Mouse (Mus musculus) embryonic facial prominence, embryonic 12.5 days (tissue): Measurements from ENCODE around the gene Pth1r. TPM values are rescaled to one million over a fixed set of nuclear protein-coding genes. Genes with fewer than 3 reads are reported as not detected.
A peak's percentile ranks its signal among the peaks of the same experiment; 100 is the strongest.

Experiments used
- ATAC-seq: fragments of 200-750 bp; cut with Nextera tagmentation; 2 replicates; pipeline ENCODE4 v1.8.0; 2017; ENCODE audit not compliant: insufficient number of reproducible peaks, insufficient read depth, low FRiP score, low TSS enrichment
- H3K27ac ChIP-seq: fragments of 300-500 bp; sonication (generic); 2 replicates; pipeline ENCODE4 v1.5.1; 2016; ENCODE audit warnings: mild to moderate bottlenecking
- H3K27me3 ChIP-seq: fragments of 300-500 bp; sonication (generic); 2 replicates; pipeline ENCODE4 v1.6.1; 2016; ENCODE audit warnings: mild to moderate bottlenecking, moderate library complexity
- H3K36me3 ChIP-seq: fragments of 300-500 bp; sonication (generic); 2 replicates; pipeline ENCODE4 v1.6.1; 2016; ENCODE audit warnings: mild to moderate bottlenecking
- H3K4me1 ChIP-seq: fragments of 300-500 bp; sonication (generic); 2 replicates; pipeline ENCODE4 v1.6.1; 2016
- H3K4me2 ChIP-seq: fragments of 300-500 bp; sonication (generic); replicated peaks from 2 replicates; pipeline ENCODE4 v1.6.1; 2016; ENCODE audit warnings: mild to moderate bottlenecking, moderate library complexity
- H3K4me3 ChIP-seq: fragments of 300-500 bp; sonication (generic); 2 replicates; pipeline ENCODE4 v1.5.1; 2016; ENCODE audit warnings: mild to moderate bottlenecking
- H3K9ac ChIP-seq: fragments of 300-500 bp; sonication (generic); 2 replicates; pipeline ENCODE4 v1.6.1; 2016; ENCODE audit warnings: mild to moderate bottlenecking, moderate library complexity
- H3K9me3 ChIP-seq: fragments of 300-500 bp; sonication (generic); 2 replicates; pipeline ENCODE4 v1.6.1; 2016; ENCODE audit warnings: mild to moderate bottlenecking, moderate library complexity
- WGBS: fragments of 180-500 bp; shearing (Covaris S2); methylation state at CpG from one replicate; pipeline ENCODE4 v1.1.7; 2016; 5-methylcytosine and 5-hydroxymethylcytosine counted together
- polyA plus RNA-seq: library from polyadenylated mRNA; unstranded; fragments of >200 nt; fragmentation: Nextera tagmentation; extraction: Ambion mirVana; gene quantifications from 2 replicates; pipeline ENCODE4 v1.2.1, GENCODE M21; 2016

Pth1r gene
- polyA plus RNA-seq, 1 experiment from 2014 or later, result 115 TPM

DNA sequence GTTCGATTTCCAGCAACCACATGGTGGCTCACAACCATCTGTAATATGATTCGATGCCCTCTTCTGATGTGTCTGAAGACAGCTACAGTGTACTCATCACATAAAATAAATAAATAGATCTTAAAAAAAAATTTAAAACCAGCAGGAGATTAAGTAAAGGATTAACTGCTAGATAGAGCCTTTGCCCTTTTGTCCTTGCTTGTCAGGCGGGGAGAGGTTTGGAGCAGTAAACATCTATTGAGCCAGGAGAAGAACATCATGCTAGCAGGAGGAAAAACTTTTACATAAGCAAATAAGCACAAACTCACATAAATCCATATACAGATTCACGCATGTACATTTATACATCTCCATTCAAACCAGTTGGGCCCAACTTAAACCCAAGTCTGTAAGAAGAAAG is 34.4 kb downstream of the Pth1r start:
- no peak overlapping the region for H3K4me3 ChIP-seq
- H3K9me3 ChIP-seq, result no peaks in the 10 kb centered on the region
- 0 out of 2 replicates have a peak, but pooled peaks cover 10% of the 10 kb centered on the region for H3K36me3 ChIP-seq
- peaks cover 7% of the 10 kb centered on the region for H3K4me1 ChIP-seq
- WGBS, result 91% methylated on average over 4 of the region's 4 CpGs
- no peak overlapping the region for H3K9ac ChIP-seq
- no peak overlapping the region for H3K4me2 ChIP-seq
- H3K27ac ChIP-seq, result no peak overlapping the region
- H3K27me3 ChIP-seq, result no peaks in the 10 kb centered on the region
- no peak for ATAC-seq

DNA sequence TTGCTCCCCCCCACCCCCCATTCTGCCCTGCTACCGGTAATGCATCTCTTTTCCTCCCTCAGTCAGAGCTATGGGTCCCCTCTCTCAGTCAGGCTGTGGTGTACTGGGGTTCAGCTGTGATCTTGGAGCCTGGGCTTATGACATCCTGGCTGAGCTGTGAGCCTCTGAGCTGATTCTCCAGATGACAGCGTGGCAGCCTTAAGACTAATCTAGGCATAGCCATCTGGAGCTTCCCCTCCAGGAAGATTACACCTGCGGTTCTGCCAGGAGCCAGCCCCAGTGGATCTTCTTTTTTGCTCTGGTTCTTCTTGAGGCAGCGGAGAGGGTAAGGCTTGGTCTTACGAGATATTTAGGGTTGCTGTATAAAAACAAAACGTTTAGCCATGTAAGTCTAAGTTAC is 34.9 kb downstream of the Pth1r start:
- H3K4me3 ChIP-seq, result no peak overlapping the region
- no peak for ATAC-seq
- H3K27ac ChIP-seq, result no peak overlapping the region
- H3K9ac ChIP-seq, result no peak overlapping the region
- H3K4me2 ChIP-seq, result no peak overlapping the region
- H3K9me3 ChIP-seq, result no peaks in the 10 kb centered on the region
- 0 out of 2 replicates have a peak, but pooled peaks cover 10% of the 10 kb centered on the region for H3K36me3 ChIP-seq
- H3K4me1 ChIP-seq, result peaks cover 7% of the 10 kb centered on the region
- 88% methylated on average over 6 of the region's 6 CpGs for WGBS
- no peaks in the 10 kb centered on the region for H3K27me3 ChIP-seq

DNA sequence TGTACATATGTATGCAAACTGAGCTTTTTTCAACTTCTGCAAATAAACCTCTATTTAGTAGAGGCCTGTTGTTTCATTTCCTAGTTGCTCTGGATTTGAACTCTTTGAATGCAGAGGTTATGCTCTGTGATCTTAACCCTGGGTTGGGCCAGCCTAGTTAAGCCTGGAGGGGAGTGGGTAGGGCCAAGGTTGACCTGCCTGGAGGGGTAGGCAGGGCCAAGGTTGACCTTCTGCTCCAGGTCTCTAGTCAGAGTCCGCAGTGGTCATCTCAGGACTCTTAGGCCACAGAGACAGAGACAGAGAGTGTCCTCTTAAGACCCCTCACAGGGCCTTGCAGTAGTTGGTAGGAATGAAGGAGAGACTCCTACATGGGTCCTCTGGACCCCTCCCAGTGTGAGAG is 35.4 kb downstream of the Pth1r start:
- ATAC-seq, result no peak
- no peak overlapping the region for H3K27ac ChIP-seq
- H3K27me3 ChIP-seq, result no peaks in the 10 kb centered on the region
- WGBS, result 95% methylated on average over 1 of the region's 1 CpGs
- H3K4me1 ChIP-seq, result peaks cover 7% of the 10 kb centered on the region; the same call in 1 of the 2 replicates
- no peak overlapping the region for H3K4me2 ChIP-seq
- 0 out of 2 replicates have a peak, but pooled peaks cover 10% of the 10 kb centered on the region for H3K36me3 ChIP-seq
- H3K9ac ChIP-seq, result no peak overlapping the region
- no peak overlapping the region for H3K4me3 ChIP-seq
- H3K9me3 ChIP-seq, result no peaks in the 10 kb centered on the region

DNA sequence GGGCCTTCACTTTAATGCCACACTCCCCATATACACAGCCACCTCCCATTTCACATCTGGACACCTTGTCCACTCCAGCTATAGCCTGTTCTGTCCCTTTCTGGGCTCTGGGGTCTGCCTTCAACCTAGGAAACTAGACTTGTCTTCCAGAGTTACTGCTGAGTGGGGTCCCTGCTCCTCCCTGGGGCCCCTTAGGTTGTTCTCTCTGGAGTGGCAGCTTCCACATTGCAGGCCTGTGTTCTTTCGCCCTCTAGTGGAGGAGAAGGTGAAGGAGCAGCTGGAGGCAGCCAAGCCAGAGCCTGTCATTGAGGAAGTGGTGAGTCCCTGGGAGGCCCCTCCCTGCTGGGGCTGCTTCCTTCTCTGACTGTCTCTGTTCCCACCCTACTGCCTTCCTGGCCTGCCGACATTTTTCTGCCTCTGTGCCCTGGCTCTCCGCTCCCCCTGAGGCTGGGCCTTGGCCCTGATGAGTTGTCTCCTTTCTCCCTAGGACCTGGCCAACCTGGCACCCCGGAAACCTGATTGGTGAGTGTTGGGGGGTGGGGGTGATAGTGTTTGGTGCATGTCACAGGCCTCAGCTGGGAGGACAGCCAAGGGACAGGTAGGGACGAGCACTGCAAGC is 37.2 kb downstream of the Pth1r start:
- H3K4me2 ChIP-seq, result no peak overlapping the region

DNA sequence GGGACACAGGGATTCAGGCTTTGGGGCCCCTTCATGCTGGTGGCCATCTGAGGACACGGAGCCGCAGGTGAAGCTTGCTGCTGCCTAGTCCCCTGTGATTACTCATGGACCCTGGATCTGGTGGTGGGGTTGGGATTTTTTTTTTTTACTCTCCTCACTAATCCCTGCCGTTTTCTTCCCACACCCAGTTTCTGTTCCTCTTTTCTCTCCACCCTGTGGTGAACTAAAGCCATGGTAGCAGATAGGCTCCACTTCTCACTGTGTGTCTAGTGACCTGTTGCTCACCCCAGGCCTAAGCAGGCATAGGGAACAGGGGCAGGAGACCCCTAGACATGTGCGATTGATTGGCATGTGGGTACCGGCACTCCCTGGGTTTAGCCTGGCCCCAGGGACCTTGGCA is 40.2 kb downstream of the Pth1r start:
- H3K27me3 ChIP-seq, result no peaks in the 10 kb centered on the region
- 0 out of 2 replicates have a peak, but pooled peaks cover 2% of the 10 kb centered on the region for H3K36me3 ChIP-seq
- 72% methylated on average over 5 of the region's 5 CpGs for WGBS
- no peak overlapping the region for H3K9ac ChIP-seq
- no peaks in the 10 kb centered on the region for H3K9me3 ChIP-seq
- no peak overlapping the region for H3K4me2 ChIP-seq
- no peak overlapping the region for H3K4me3 ChIP-seq
- ATAC-seq, result no peak
- no peak overlapping the region for H3K27ac ChIP-seq
- H3K4me1 ChIP-seq, result peaks cover 7% of the 10 kb centered on the region; the same call in 1 of the 2 replicates

More for the DNA sequence above, 37.2 kb downstream of the Pth1r start:
- H3K9me3 ChIP-seq, result no peaks in the 10 kb centered on the region
- ATAC-seq, result peak; percentile 62; the same call in 1 of the 2 replicates
- H3K9ac ChIP-seq, result no peak overlapping the region
- no peak overlapping the region for H3K27ac ChIP-seq
- no peaks in the 10 kb centered on the region for H3K27me3 ChIP-seq
- 39% methylated on average over 5 of the region's 5 CpGs for WGBS
- peaks cover 7% of the 10 kb centered on the region; the same call in 1 of the 2 replicates for H3K4me1 ChIP-seq
- 0 out of 2 replicates have a peak, but pooled peaks cover 10% of the 10 kb centered on the region for H3K36me3 ChIP-seq
- H3K4me3 ChIP-seq, result no peak overlapping the region

DNA sequence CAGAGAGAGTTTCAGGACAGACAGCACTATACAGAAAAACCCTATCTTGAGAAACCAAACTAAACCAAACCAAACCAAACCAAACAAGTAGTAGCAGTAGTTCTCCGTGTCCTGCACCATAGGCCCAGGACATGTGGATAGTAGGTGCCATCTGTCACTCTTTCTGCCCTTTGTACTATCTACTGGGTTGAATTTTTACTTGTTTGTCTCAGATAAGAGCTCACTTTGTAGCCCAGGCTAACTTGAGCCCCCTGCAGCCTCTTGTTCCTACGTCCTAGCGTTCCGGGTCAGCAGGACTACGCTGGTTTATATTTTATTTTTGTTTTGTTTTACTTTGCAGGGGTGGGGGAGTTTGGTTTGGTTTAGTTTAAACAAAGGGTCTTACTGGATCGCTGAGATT is 43.0 kb downstream of the Pth1r start:
- H3K9ac ChIP-seq, result no peak overlapping the region
- no peaks in the 10 kb centered on the region for H3K36me3 ChIP-seq
- ATAC-seq, result no peak
- no peaks in the 10 kb centered on the region for H3K4me1 ChIP-seq
- H3K9me3 ChIP-seq, result no peaks in the 10 kb centered on the region
- H3K4me2 ChIP-seq, result no peak overlapping the region
- H3K27ac ChIP-seq, result no peak overlapping the region
- WGBS, result 90% methylated on average over 6 of the region's 6 CpGs
- no peak overlapping the region for H3K4me3 ChIP-seq
- H3K27me3 ChIP-seq, result no peaks in the 10 kb centered on the region

DNA sequence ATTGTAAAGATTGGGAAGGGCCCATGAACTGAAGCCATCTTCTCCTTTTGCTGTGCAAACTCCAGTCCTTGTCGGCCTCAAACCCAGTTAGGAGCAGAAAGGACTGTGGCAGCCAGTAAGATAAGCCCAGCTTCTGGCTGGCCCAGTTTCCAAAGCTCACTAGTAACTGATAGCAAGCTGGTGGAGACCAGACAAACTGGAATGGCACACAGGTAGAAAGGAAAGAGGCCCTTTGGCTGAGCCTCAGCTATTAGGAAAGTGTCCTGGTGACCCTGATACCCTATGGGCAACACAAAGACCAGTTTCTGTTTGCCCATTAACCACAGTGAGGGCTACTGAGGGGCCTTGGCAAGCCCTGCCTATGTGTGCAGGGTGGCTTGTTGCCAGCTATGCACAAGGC is 44.1 kb downstream of the Pth1r start:
- 86% methylated on average over 1 of the region's 1 CpGs for WGBS
- H3K36me3 ChIP-seq, result no peaks in the 10 kb centered on the region
- H3K4me3 ChIP-seq, result no peak overlapping the region
- no peak for ATAC-seq
- H3K9ac ChIP-seq, result no peak overlapping the region
- no peaks in the 10 kb centered on the region for H3K27me3 ChIP-seq
- no peak overlapping the region for H3K27ac ChIP-seq
- no peaks in the 10 kb centered on the region for H3K4me1 ChIP-seq
- H3K4me2 ChIP-seq, result no peak overlapping the region
- no peaks in the 10 kb centered on the region for H3K9me3 ChIP-seq

DNA sequence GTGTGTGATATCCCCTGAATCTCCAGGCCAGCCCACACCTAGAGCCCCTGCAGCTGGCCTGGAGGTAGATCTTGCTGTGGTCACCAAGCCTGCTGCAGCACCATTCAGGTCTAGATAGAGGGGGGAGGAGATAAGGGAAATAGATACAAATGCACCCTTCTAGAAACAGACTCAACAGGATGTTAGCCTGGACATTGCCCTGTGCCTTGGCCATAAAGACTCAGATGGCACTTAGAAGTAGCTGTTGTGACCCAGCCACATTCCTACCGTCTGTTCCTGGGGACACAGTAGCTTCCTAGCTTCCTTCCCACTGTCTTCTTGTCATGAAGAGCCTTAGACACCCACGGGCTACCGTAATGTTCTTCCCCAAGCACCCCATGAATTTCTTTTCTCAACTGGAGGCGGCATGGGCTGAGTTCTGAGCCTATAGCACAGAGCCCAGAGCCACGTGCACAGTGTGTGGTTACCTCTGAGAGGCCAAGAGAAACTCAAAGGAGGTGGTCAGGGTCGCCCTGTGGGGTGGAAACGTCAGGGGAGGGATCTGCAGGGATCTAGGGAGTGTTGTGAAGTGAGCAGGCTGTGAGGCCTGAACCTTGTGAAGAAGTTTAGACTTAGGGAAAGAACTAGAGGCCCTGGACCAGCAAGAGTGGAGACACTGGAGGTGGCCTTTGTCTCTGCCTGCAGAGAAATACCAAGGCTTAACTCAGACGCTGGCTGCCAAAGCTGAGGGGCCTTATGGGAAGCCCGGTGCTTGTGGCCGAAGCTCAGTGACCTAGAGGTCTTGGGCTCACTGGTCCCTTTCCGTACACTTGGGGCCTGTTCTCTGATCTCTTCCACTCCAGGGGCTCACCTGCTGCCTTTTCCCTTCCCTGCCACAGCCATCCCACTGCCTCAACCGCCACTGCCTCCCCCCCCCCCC is 45.6 kb downstream of the Pth1r start:
- H3K36me3 ChIP-seq, result 0 out of 2 replicates have a peak, but pooled peaks cover 1% of the 10 kb centered on the region
- no peaks in the 10 kb centered on the region for H3K27me3 ChIP-seq
- H3K9me3 ChIP-seq, result no peaks in the 10 kb centered on the region
- no peak overlapping the region for H3K27ac ChIP-seq
- H3K4me1 ChIP-seq, result no peaks in the 10 kb centered on the region
- ATAC-seq, result no peak
- WGBS, result 78% methylated on average over 11 of the region's 12 CpGs
- no peak overlapping the region for H3K4me2 ChIP-seq
- no peak overlapping the region for H3K4me3 ChIP-seq
- H3K9ac ChIP-seq, result no peak overlapping the region

DNA sequence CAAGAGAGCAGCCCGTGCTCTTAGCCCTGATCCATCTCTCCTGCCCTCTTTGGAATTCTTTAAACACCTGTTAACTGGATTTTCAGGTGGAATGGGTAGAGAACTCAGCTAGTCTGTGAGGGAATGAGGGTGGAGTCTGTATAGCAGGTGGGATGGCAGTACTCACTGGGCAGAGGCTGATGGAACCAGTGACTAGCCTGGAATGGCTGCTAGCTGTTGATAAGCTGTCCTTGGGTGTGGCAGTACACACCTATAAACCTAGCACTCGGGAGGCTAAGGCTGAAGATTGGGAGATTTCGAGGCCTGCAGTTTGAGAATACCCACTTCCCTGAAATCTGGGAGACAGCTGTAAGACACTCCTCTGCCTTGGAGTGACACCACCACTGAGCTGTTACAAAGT is 47.4 kb downstream of the Pth1r start:
- no peak overlapping the region for H3K4me2 ChIP-seq
- ATAC-seq, result no peak
- no peak overlapping the region for H3K4me3 ChIP-seq
- no peaks in the 10 kb centered on the region for H3K9me3 ChIP-seq
- no peak overlapping the region for H3K9ac ChIP-seq
- H3K27me3 ChIP-seq, result no peaks in the 10 kb centered on the region
- 90% methylated on average over 3 of the region's 3 CpGs for WGBS
- 0 out of 2 replicates have a peak, but pooled peaks cover 10% of the 10 kb centered on the region for H3K36me3 ChIP-seq
- no peaks in the 10 kb centered on the region for H3K4me1 ChIP-seq
- H3K27ac ChIP-seq, result no peak overlapping the region

DNA sequence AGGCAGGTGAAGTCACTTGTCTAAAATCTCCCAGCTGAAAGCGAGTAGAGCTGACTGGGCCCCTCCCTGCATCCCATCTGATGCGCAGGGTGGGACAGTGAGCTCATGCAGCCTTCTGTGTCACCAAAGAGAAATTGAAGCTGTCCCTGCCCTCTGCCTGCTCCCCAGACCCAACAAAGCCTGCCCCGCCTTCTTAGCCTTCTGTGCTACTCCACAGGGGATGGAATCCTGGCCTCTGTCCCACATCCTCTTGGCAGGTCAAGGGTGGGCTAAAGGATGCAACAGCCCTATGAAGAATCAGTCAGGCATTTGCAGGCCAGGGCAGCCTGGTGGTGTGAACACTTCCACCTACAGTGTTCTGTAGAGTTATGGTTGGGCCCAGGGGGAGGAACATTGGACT is 49.5 kb downstream of the Pth1r start:
- Histone ChIP-seq H3K9ac (no peak overlapping the region), H3K4me3 (no peak overlapping the region), H3K4me2 (no peak overlapping the region), H3K9me3 (no peaks in the 10 kb centered on the region), H3K4me1 (no peaks in the 10 kb centered on the region), H3K27me3 (no peaks in the 10 kb centered on the region), H3K27ac (no peak overlapping the region), H3K36me3 (peaks cover 14% of the 10 kb centered on the region; the same call in 1 of the 2 replicates)
- 87% methylated on average over 3 of the region's 3 CpGs for WGBS
- no peak for ATAC-seq

DNA sequence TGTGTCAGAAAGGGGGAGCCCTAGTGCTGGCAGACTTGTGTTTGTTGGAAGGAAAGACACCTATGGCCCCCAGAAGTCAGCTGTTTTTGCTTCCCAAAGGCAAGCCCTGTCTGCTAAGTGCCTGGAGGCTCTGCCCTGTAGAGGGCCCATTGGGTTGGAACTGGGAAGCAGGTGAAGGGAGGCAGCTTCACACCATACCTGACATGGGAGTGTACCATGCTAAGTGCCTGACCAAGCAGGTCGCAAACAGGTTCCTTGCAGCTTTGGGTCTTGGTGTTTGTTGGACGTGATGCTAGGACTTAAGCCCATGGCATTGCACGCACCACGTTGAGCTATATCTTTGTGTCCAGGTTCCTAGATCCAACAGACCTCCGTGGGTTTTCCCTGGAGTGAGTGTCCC is 50.5 kb downstream of the Pth1r start:
- Histone ChIP-seq H3K36me3 (peaks cover 14% of the 10 kb centered on the region; the same call in 1 of the 2 replicates), H3K9ac (no peak overlapping the region)
- ATAC-seq, result no peak

More for the DNA sequence above, 50.5 kb downstream of the Pth1r start:
- no peak overlapping the region for H3K4me2 ChIP-seq
- no peak overlapping the region for H3K4me3 ChIP-seq
- no peaks in the 10 kb centered on the region for H3K9me3 ChIP-seq
- H3K4me1 ChIP-seq, result no peaks in the 10 kb centered on the region
- 90% methylated on average over 5 of the region's 5 CpGs for WGBS
- H3K27ac ChIP-seq, result no peak overlapping the region
- H3K27me3 ChIP-seq, result no peaks in the 10 kb centered on the region
